Mouse (Mus musculus) lung, embryonic 14.5 days (tissue): ENCODE results near the gene Oosp1. TPM values are rescaled to one million over a fixed set of nuclear protein-coding genes. Genes with fewer than 3 reads are reported as not detected.
A peak's percentile ranks its signal among the peaks of the same experiment; 100 is the strongest.

Source experiments
- ATAC-seq: fragments of 200-750 bp; cut with Nextera tagmentation; 2 replicates; pipeline ENCODE4 v1.8.0; 2017; ENCODE audit warnings: mild to moderate bottlenecking, moderate TSS enrichment, moderate library complexity; ENCODE audit not compliant: insufficient read depth
- DNase-seq: peaks from one replicate; pipeline ENCODE4 v3.0.0-alpha.2; 2015
- H3K27ac ChIP-seq: fragments of 300-500 bp; sonication (generic); 2 replicates; pipeline ENCODE4 v1.5.1; 2014; ENCODE audit warnings: low read depth, mild to moderate bottlenecking, moderate library complexity
- H3K27me3 ChIP-seq: fragments of 300-500 bp; sonication (generic); 2 replicates; pipeline ENCODE4 v1.6.1; 2014; ENCODE audit warnings: low read length, control low read depth; ENCODE audit not compliant: insufficient read depth
- H3K36me3 ChIP-seq: fragments of 300-500 bp; sonication (generic); 2 replicates; pipeline ENCODE4 v1.6.1; 2014; ENCODE audit warnings: control low read depth; ENCODE audit not compliant: insufficient read depth
- H3K4me1 ChIP-seq: fragments of 300-500 bp; sonication (generic); 2 replicates; pipeline ENCODE4 v1.6.1; 2014; ENCODE audit warnings: antibody characterized with exemption, control low read depth; ENCODE audit not compliant: insufficient read depth
- H3K4me2 ChIP-seq: fragments of 300-500 bp; sonication (generic); 2 replicates; pipeline ENCODE4 v1.6.1; 2014; ENCODE audit warnings: mild to moderate bottlenecking
- H3K4me3 ChIP-seq: fragments of 300-500 bp; sonication (generic); 2 replicates; pipeline ENCODE4 v1.5.1; 2014; ENCODE audit warnings: low read depth, low read length
- H3K9ac ChIP-seq: fragments of 300-500 bp; sonication (generic); 2 replicates; pipeline ENCODE4 v1.6.1; 2014
- H3K9me3 ChIP-seq: fragments of 300-500 bp; sonication (generic); 2 replicates; pipeline ENCODE4 v1.6.1; 2016; ENCODE audit warnings: low read depth, low read length, control low read depth
- CTCF ChIP-seq: IDR thresholded peaks from 2 replicates; pipeline ENCODE4 v1.5.1; 2016; ENCODE audit warnings: antibody characterized with exemption, low read depth
- WGBS: fragments of 180-500 bp; shearing (Covaris S2); extraction: QIAGEN DNeasy Blood & Tissue Kit; methylation state at CpG from one replicate; pipeline ENCODE4 v1.1.7; 2014; 5-methylcytosine and 5-hydroxymethylcytosine counted together
- polyA plus RNA-seq: library from polyadenylated mRNA; unstranded; fragments of >200 nt; fragmentation: Nextera tagmentation; extraction: Ambion mirVana; gene quantifications from 2 replicates; pipeline ENCODE4 v1.2.1, GENCODE M21; 2014

Gene Oosp1
- not detected in 2 replicates for polyA plus RNA-seq

- Histone ChIP-seq H3K4me3 (no peak within 1 kb of the TSS), H3K36me3 (no peaks in the 10 kb centered on the region), H3K27ac (no peak within 1 kb of the TSS), H3K4me1 (no peaks in the 10 kb centered on the region), H3K9me3 (no peaks in the 10 kb centered on the region), H3K4me2 (no peak within 1 kb of the TSS), H3K27me3 (no peaks in the 10 kb centered on the region), H3K9ac (no peak within 1 kb of the TSS)
- WGBS: 47% methylated on average over 5 of the region's 5 CpGs
- DNase-seq (no peak), ATAC-seq (no peak)
- TF ChIP-seq CTCF: no peak
These were observed at the start of gene Oosp1 for GRCm38 (mm10) chr19:11690839-11691238. Gene Oosp1 (minus strand): TSS chr19:11691150.

GRCm38 (mm10) chr19:11736455-11736854, 45.5 kb upstream of the Oosp1 start:
- H3K9me3 ChIP-seq: no peaks in the 10 kb centered on the region
- DNase-seq (no peak), ATAC-seq (no peak)
- H3K9ac ChIP-seq: no peak overlapping the region
- WGBS: 35% methylated on average over 1 of the region's 1 CpGs
- no peaks in the 10 kb centered on the region for H3K4me1 ChIP-seq
- no peak overlapping the region for H3K4me3 ChIP-seq
- H3K27me3 ChIP-seq: no peaks in the 10 kb centered on the region
- no peak overlapping the region for H3K4me2 ChIP-seq
- no peak for TF ChIP-seq CTCF
- H3K27ac ChIP-seq: no peak overlapping the region
- no peaks in the 10 kb centered on the region for H3K36me3 ChIP-seq

- no peaks in the 10 kb centered on the region for H3K27me3 ChIP-seq
- H3K4me3 ChIP-seq: no peak overlapping the region
- H3K27ac ChIP-seq: no peak overlapping the region
- no peaks in the 10 kb centered on the region for H3K4me1 ChIP-seq
- no peak for ATAC-seq
- WGBS: 70% methylated on average over 1 of the region's 1 CpGs
- H3K9me3 ChIP-seq: no peaks in the 10 kb centered on the region
- no peak overlapping the region for H3K4me2 ChIP-seq
- no peak overlapping the region for H3K9ac ChIP-seq
- no peak for DNase-seq
- no peaks in the 10 kb centered on the region for H3K36me3 ChIP-seq
- TF ChIP-seq CTCF: no peak
These were observed 39.3 kb upstream of the Oosp1 start for GRCm38 (mm10) chr19:11730278-11730677.

- H3K9me3 ChIP-seq: no peaks in the 10 kb centered on the region
- H3K27me3 ChIP-seq: no peaks in the 10 kb centered on the region
- WGBS: 87% methylated on average over 5 of the region's 5 CpGs
- ATAC-seq (no peak), DNase-seq (no peak)
- H3K4me2 ChIP-seq: no peak overlapping the region
- no peaks in the 10 kb centered on the region for H3K36me3 ChIP-seq
- no peak overlapping the region for H3K27ac ChIP-seq
- H3K4me1 ChIP-seq: no peaks in the 10 kb centered on the region
- no peak for TF ChIP-seq CTCF
- H3K9ac ChIP-seq: no peak overlapping the region
- no peak overlapping the region for H3K4me3 ChIP-seq
These were observed 36.4 kb upstream of the Oosp1 start for GRCm38 (mm10) chr19:11727304-11727703.

- TF ChIP-seq CTCF: no peak
- Histone ChIP-seq H3K27ac (no peak overlapping the region), H3K9ac (no peak overlapping the region), H3K27me3 (no peaks in the 10 kb centered on the region), H3K4me2 (no peak overlapping the region), H3K4me1 (no peaks in the 10 kb centered on the region), H3K36me3 (no peaks in the 10 kb centered on the region), H3K9me3 (no peaks in the 10 kb centered on the region), H3K4me3 (no peak overlapping the region)
- no peak for ATAC-seq
- DNase-seq: no peak
- 46% methylated on average over 2 of the region's 2 CpGs for WGBS
These were observed 35.0 kb upstream of the Oosp1 start for GRCm38 (mm10) chr19:11725915-11726314.

- H3K9ac ChIP-seq: no peak overlapping the region
- no peaks in the 10 kb centered on the region for H3K9me3 ChIP-seq
- no peak overlapping the region for H3K4me3 ChIP-seq
- H3K36me3 ChIP-seq: no peaks in the 10 kb centered on the region
- no peak for TF ChIP-seq CTCF
- H3K27ac ChIP-seq: no peak overlapping the region
- no peaks in the 10 kb centered on the region for H3K4me1 ChIP-seq
- H3K4me2 ChIP-seq: no peak overlapping the region
- 27% methylated on average over 6 of the region's 6 CpGs for WGBS
- H3K27me3 ChIP-seq: no peaks in the 10 kb centered on the region
- DNase-seq (peak; percentile 68), ATAC-seq (peak; percentile 92)
These were observed 33.3 kb upstream of the Oosp1 start for GRCm38 (mm10) chr19:11724275-11724674.

GRCm38 (mm10) chr19:11723870-11724269, 32.9 kb upstream of the Oosp1 start:
- no peak; the same call in 1 of the 2 replicates for ATAC-seq
- Histone ChIP-seq H3K4me2 (no peak overlapping the region), H3K27ac (no peak overlapping the region), H3K4me3 (no peak overlapping the region), H3K36me3 (no peaks in the 10 kb centered on the region), H3K9me3 (no peaks in the 10 kb centered on the region), H3K9ac (no peak overlapping the region), H3K27me3 (no peaks in the 10 kb centered on the region), H3K4me1 (no peaks in the 10 kb centered on the region)
- WGBS: 48% methylated on average over 2 of the region's 2 CpGs
- DNase-seq: no peak
- TF ChIP-seq CTCF: no peak

GRCm38 (mm10) chr19:11720071-11720470, 29.1 kb upstream of the Oosp1 start:
- Histone ChIP-seq H3K27ac (no peak overlapping the region), H3K36me3 (no peaks in the 10 kb centered on the region), H3K9me3 (no peaks in the 10 kb centered on the region), H3K27me3 (no peaks in the 10 kb centered on the region), H3K9ac (no peak overlapping the region), H3K4me1 (no peaks in the 10 kb centered on the region), H3K4me3 (no peak overlapping the region), H3K4me2 (no peak overlapping the region)
- 90% methylated on average over 3 of the region's 3 CpGs for WGBS
- DNase-seq: no peak
- no peak for ATAC-seq
- TF ChIP-seq CTCF: no peak
